Mouse (Mus musculus) erythroblast, embryonic 14.5 days (primary cell): ENCODE data around the gene Vmn1r4. TPM values are rescaled to one million over a fixed set of nuclear protein-coding genes. Genes with fewer than 3 reads are reported as not detected.

Experiments used
- H3K27me3 ChIP-seq: 2 replicates; pipeline ENCODE4 v1.6.1; 2012; ENCODE audit warnings: inconsistent platforms; ENCODE audit not compliant: control insufficient read depth
- H3K36me3 ChIP-seq: 2 replicates; pipeline ENCODE4 v1.6.1; 2012; ENCODE audit warnings: mild to moderate bottlenecking, inconsistent platforms; ENCODE audit not compliant: control insufficient read depth
- H3K4me1 ChIP-seq: 2 replicates; pipeline ENCODE4 v1.6.1; 2012; ENCODE audit warnings: inconsistent platforms; ENCODE audit not compliant: control insufficient read depth
- H3K4me3 ChIP-seq: replicated peaks from 2 replicates; pipeline ENCODE3; 2012; ENCODE audit warnings: moderate library complexity, mild to moderate bottlenecking, inconsistent platforms
- H3K9me3 ChIP-seq: 2 replicates; pipeline ENCODE4 v1.6.1; 2012; ENCODE audit warnings: low read length, inconsistent platforms, mixed read lengths; ENCODE audit not compliant: control insufficient read depth
- GATA1 ChIP-seq: IDR thresholded peaks from 2 replicates; pipeline ENCODE4 v1.6.1; 2012; ENCODE audit warnings: low read length, inconsistent platforms, mixed read lengths
- TAL1 ChIP-seq: IDR thresholded peaks from 3 replicates; pipeline ENCODE4 v1.6.1; 2012; ENCODE audit warnings: low read length, inconsistent platforms, mixed read lengths
- polyA plus RNA-seq: library from polyadenylated mRNA; stranded (reverse); fragments of >175 nt; gene quantifications from 2 replicates; pipeline ENCODE4 v1.2.3, GENCODE M21; 2012

Gene Vmn1r4
- polyA plus RNA-seq, 1 experiment: not detected

GRCm38 (mm10) chr6:56910910-56911309 lies 12.9 kb upstream of the Vmn1r4 start:
- TF ChIP-seq TAL1 (peak; percentile 75), GATA1 (peak; percentile 58)
- Histone ChIP-seq H3K27me3 (no peaks in the 10 kb centered on the region), H3K4me3 (peak overlapping the region; percentile 53), H3K36me3 (peaks cover 91% of the 10 kb centered on the region), H3K4me1 (peaks cover 100% of the 10 kb centered on the region), H3K9me3 (peaks cover 8% of the 10 kb centered on the region)

- Histone ChIP-seq H3K9me3 (peaks cover 8% of the 10 kb centered on the region), H3K4me3 (peak overlapping the region; percentile 34), H3K27me3 (no peaks in the 10 kb centered on the region), H3K4me1 (peaks cover 100% of the 10 kb centered on the region), H3K36me3 (peaks cover 86% of the 10 kb centered on the region)
- TF ChIP-seq TAL1: peak; percentile 28; the same call in 1 of the 3 replicates
- peak; percentile 53 for TF ChIP-seq GATA1
These were observed 10.5 kb upstream of the Vmn1r4 start for GRCm38 (mm10) chr6:56913092-56913858.

GRCm38 (mm10) chr6:56916279-56916678 lies 7.5 kb upstream of the Vmn1r4 start:
- peak overlapping the region; percentile 74 for H3K4me3 ChIP-seq
- H3K9me3 ChIP-seq: peaks cover 8% of the 10 kb centered on the region
- peaks cover 89% of the 10 kb centered on the region for H3K36me3 ChIP-seq
- TF ChIP-seq GATA1: no peak
- no peak for TF ChIP-seq TAL1
- peaks cover 100% of the 10 kb centered on the region for H3K4me1 ChIP-seq
- H3K27me3 ChIP-seq: no peaks in the 10 kb centered on the region

GRCm38 (mm10) chr6:56917578-56918368 lies 6.0 kb upstream of the Vmn1r4 start:
- H3K4me1 ChIP-seq: peaks cover 95% of the 10 kb centered on the region

GRCm38 (mm10) chr6:56919330-56920044 lies 4.3 kb upstream of the Vmn1r4 start:
- Histone ChIP-seq H3K36me3 (peaks cover 70% of the 10 kb centered on the region), H3K27me3 (no peaks in the 10 kb centered on the region), H3K9me3 (peaks cover 4% of the 10 kb centered on the region), H3K4me3 (peak overlapping the region; percentile 74), H3K4me1 (peaks cover 83% of the 10 kb centered on the region)
- TF ChIP-seq GATA1: 0 out of 2 replicates have a peak, but pooled peaks have one; percentile 3
- peak; percentile 43; the same call in 2 of the 3 replicates for TF ChIP-seq TAL1

More at GRCm38 (mm10) chr6:56917578-56918368, 6.0 kb upstream of the Vmn1r4 start:
- Histone ChIP-seq H3K36me3 (peaks cover 87% of the 10 kb centered on the region), H3K4me3 (peak overlapping the region; percentile 74), H3K9me3 (peaks cover 6% of the 10 kb centered on the region), H3K27me3 (no peaks in the 10 kb centered on the region)
- peak; percentile 81 for TF ChIP-seq GATA1
- peak; percentile 55 for TF ChIP-seq TAL1

GRCm38 (mm10) chr6:56920222-56921092 lies 3.4 kb upstream of the Vmn1r4 start:
- TF ChIP-seq TAL1 (peak; percentile 48; the same call in 2 of the 3 replicates), GATA1 (peak; percentile 96)
- Histone ChIP-seq H3K4me3 (peak overlapping the region; percentile 74), H3K36me3 (peaks cover 60% of the 10 kb centered on the region), H3K9me3 (peaks cover 2% of the 10 kb centered on the region; the same call in 1 of the 2 replicates), H3K4me1 (peaks cover 77% of the 10 kb centered on the region), H3K27me3 (no peaks in the 10 kb centered on the region)

GRCm38 (mm10) chr6:56923331-56923725 lies 487 bp upstream of the Vmn1r4 start:
- Histone ChIP-seq H3K9me3 (peaks cover 2% of the 10 kb centered on the region; the same call in 1 of the 2 replicates), H3K27me3 (no peaks in the 10 kb centered on the region), H3K36me3 (peaks cover 36% of the 10 kb centered on the region), H3K4me3 (peak overlapping the region; percentile 74), H3K4me1 (peaks cover 49% of the 10 kb centered on the region)
- TF ChIP-seq TAL1 (no peak), GATA1 (peak; percentile 61; the same call in 1 of the 2 replicates)

GRCm38 (mm10) chr6:56931648-56932415 lies 8.0 kb downstream of the Vmn1r4 start:
- Histone ChIP-seq H3K9me3 (no peaks in the 10 kb centered on the region), H3K4me3 (no peak overlapping the region), H3K4me1 (no peaks in the 10 kb centered on the region), H3K27me3 (peaks cover 35% of the 10 kb centered on the region), H3K36me3 (no peaks in the 10 kb centered on the region)
- TF ChIP-seq GATA1: no peak
- no peak for TF ChIP-seq TAL1
